Mouse (Mus musculus) embryonic facial prominence, embryonic 11.5 days (tissue): Measurements from ENCODE around the gene Arhgdia. TPM values are rescaled to one million over a fixed set of nuclear protein-coding genes. Genes with fewer than 3 reads are reported as not detected.

Experiments used
- ATAC-seq: fragments of 200-750 bp; cut with Nextera tagmentation; replicated peaks from 2 replicates; pipeline ENCODE4 v1.8.0; 2017; ENCODE audit warnings: low read depth; ENCODE audit not compliant: insufficient number of reproducible peaks, low FRiP score, low TSS enrichment
- DNase-seq: peaks from one replicate; pipeline ENCODE4 v3.0.0-alpha.2; 2015; ENCODE audit warnings: low spot score
- H3K27ac ChIP-seq: fragments of 300-500 bp; sonication (generic); replicated peaks from 2 replicates; pipeline ENCODE4 v1.5.1; 2014; ENCODE audit warnings: mild to moderate bottlenecking, low read depth, low read length, control low read depth
- H3K27me3 ChIP-seq: fragments of 300-500 bp; sonication (generic); 2 replicates; pipeline ENCODE4 v1.6.1; 2014; ENCODE audit warnings: mild to moderate bottlenecking, low read length, moderate library complexity, mixed read lengths; ENCODE audit not compliant: control insufficient read depth, insufficient read depth
- H3K36me3 ChIP-seq: fragments of 300-500 bp; sonication (generic); replicated peaks from 2 replicates; pipeline ENCODE4 v1.6.1; 2014; ENCODE audit warnings: low read depth, mild to moderate bottlenecking, low read length, moderate library complexity, mixed read lengths; ENCODE audit not compliant: control insufficient read depth, insufficient read depth
- H3K4me1 ChIP-seq: fragments of 300-500 bp; sonication (generic); 2 replicates; pipeline ENCODE4 v1.6.1; 2014; ENCODE audit warnings: low read length, mixed read lengths; ENCODE audit not compliant: control insufficient read depth, insufficient read depth
- H3K4me2 ChIP-seq: fragments of 300-500 bp; sonication (generic); 2 replicates; pipeline ENCODE4 v1.6.1; 2014; ENCODE audit warnings: low read depth, mild to moderate bottlenecking, control low read depth, low read length, moderate library complexity
- H3K4me3 ChIP-seq: fragments of 300-500 bp; sonication (generic); 2 replicates; pipeline ENCODE4 v1.5.1; 2014; ENCODE audit warnings: low read depth, low read length, control low read depth
- H3K9ac ChIP-seq: fragments of 300-500 bp; sonication (generic); replicated peaks from 2 replicates; pipeline ENCODE4 v1.6.1; 2014; ENCODE audit warnings: mild to moderate bottlenecking, control low read depth, low read length
- H3K9me3 ChIP-seq: fragments of 300-500 bp; sonication (generic); replicated peaks from 2 replicates; pipeline ENCODE4 v1.6.1; 2016; ENCODE audit warnings: mild to moderate bottlenecking, low read length, inconsistent platforms, mixed read lengths; ENCODE audit not compliant: control insufficient read depth
- WGBS: fragments of 180-500 bp; shearing (Covaris S2); extraction: QIAGEN DNeasy Blood & Tissue Kit; methylation state at CpG from one replicate; pipeline ENCODE4 v1.1.7; 2014; 5-methylcytosine and 5-hydroxymethylcytosine counted together
- polyA plus RNA-seq: library from polyadenylated mRNA; unstranded; fragments of >200 nt; fragmentation: Nextera tagmentation; extraction: Ambion mirVana; gene quantifications from 2 replicates; pipeline ENCODE4 v1.2.1, GENCODE M21; 2014

Arhgdia gene
- polyA plus RNA-seq, 1 experiment from 2014 or later: 511 TPM

DNA sequence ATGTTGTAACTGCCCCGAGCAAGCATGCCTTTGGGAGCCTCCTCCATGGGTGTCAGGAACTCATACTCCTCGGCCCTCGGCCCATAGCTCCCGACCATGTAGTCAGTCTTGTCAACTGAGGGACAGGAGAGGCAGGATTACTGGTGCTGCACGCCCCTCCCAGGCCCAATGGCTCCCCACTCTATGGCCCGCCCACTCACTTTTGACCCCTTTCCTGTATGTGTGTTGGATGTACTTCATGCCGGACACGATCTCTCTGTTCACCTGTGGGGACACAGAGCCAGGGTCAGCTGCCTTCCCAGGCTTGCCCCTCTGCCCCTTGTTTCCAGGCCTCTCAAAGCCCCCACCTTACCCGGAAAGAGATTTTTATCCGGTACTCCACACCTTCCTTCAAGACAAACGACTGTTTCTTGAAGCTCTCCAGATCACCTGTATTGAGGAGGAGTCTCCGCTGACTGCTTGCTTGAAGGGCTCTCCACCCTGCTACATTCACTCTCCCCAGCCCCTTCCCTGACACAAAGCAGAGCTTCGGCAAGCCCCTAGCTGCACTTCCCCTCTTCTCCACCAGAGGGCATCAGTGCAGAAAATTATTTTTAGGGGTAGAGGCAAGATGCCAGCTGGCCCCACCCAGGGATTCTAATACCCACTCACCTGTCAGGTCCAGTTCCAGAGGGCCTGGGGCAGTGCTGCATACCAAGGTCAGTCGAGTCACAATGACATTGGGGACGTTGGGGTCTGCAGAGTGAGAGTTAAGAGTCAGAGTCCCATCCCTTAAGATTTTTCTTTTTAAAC is 1.9 kb downstream of the Arhgdia start:
- H3K9ac ChIP-seq: peak overlapping the region; percentile 95
- WGBS: 61% methylated on average over 15 of the region's 15 CpGs
- peaks cover 3% of the 10 kb centered on the region for H3K9me3 ChIP-seq
- H3K27me3 ChIP-seq: no peaks in the 10 kb centered on the region
- H3K4me1 ChIP-seq: peaks cover 14% of the 10 kb centered on the region
- peak; percentile 93 for DNase-seq
- no peak for ATAC-seq
- peaks cover 17% of the 10 kb centered on the region for H3K36me3 ChIP-seq
- no peak overlapping the region for H3K27ac ChIP-seq
- H3K4me2 ChIP-seq: peak overlapping the region; percentile 90
- peak overlapping the region; percentile 94 for H3K4me3 ChIP-seq

DNA sequence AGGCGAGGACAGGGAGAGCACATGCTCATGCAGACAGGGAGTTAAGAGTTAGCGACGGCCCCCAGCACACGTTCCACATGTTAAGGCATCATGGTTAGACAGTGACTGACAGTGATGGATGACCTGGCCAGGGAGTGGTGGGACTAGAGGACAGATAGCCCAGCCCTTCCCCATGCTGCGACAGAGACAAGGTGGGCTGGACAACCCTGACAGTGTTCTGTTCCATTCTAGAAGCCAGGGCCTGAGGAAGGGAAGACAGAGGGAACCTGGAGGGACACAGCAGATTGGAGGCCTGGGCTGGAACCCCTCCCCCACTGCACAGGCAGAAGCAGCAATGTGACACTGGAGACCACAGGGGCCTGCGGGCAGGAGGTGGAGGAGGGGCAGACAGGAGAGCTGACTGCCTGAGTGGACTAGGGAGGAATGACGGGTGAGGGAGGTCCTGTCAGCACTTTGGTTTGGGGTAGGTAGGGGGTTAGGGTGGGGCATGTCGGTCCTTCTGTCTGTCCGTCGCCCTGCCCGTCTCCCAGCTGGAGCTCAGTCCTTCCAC is 2.7 kb downstream of the Arhgdia start:
- Histone ChIP-seq H3K27ac (no peak overlapping the region), H3K9me3 (no peaks in the 10 kb centered on the region; the same call in 1 of the 2 replicates), H3K4me1 (peaks cover 14% of the 10 kb centered on the region), H3K9ac (peak overlapping the region; percentile 13; the same call in 1 of the 2 replicates), H3K27me3 (no peaks in the 10 kb centered on the region), H3K4me2 (no peak overlapping the region), H3K4me3 (no peak overlapping the region), H3K36me3 (peaks cover 14% of the 10 kb centered on the region)
- 77% methylated on average over 11 of the region's 11 CpGs for whole genome bisulfite sequencing
- no peak for ATAC-seq
- no peak for DNase-seq

DNA sequence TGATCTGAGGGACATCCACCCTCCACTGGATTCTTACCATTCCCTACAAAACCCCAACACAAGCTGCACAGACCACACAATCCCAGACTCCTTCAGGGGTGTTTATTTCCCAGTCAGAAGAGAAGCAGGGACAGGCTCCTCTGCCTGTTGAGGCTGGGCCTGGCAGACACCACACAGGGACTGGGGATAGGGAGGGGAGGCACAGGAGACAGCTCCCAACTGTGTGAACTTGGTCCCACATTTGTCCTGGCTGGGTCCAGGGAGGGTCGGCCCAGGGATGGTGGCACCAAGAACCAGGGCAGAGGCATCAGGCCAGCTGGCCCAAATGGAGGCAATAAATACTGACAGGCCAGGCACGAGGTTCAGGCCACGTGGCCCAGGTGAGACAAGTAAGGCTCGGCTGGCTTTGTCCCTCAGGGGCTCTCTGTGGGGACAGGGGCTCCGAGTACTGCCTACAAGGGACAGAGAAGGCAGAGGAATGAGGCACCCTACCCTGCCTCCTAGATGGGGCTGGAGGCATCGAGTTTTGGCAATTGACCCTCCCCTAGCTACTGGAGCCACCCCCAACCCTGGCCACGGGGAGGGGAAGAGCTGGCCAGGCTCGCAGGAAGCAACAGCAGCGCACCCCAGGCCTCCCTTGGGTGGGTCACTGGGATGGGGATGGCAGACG is 3.3 kb downstream of the Arhgdia start:
- H3K4me2 ChIP-seq: no peak overlapping the region
- no peak overlapping the region for H3K9ac ChIP-seq
- H3K4me1 ChIP-seq: peaks cover 14% of the 10 kb centered on the region
- peaks cover 14% of the 10 kb centered on the region for H3K36me3 ChIP-seq
- no peaks in the 10 kb centered on the region for H3K27me3 ChIP-seq
- 86% methylated on average over 10 of the region's 10 CpGs for WGBS
- ATAC-seq (no peak), DNase-seq (no peak)
- no peak overlapping the region for H3K27ac ChIP-seq
- H3K9me3 ChIP-seq: no peaks in the 10 kb centered on the region
- no peak overlapping the region for H3K4me3 ChIP-seq

DNA sequence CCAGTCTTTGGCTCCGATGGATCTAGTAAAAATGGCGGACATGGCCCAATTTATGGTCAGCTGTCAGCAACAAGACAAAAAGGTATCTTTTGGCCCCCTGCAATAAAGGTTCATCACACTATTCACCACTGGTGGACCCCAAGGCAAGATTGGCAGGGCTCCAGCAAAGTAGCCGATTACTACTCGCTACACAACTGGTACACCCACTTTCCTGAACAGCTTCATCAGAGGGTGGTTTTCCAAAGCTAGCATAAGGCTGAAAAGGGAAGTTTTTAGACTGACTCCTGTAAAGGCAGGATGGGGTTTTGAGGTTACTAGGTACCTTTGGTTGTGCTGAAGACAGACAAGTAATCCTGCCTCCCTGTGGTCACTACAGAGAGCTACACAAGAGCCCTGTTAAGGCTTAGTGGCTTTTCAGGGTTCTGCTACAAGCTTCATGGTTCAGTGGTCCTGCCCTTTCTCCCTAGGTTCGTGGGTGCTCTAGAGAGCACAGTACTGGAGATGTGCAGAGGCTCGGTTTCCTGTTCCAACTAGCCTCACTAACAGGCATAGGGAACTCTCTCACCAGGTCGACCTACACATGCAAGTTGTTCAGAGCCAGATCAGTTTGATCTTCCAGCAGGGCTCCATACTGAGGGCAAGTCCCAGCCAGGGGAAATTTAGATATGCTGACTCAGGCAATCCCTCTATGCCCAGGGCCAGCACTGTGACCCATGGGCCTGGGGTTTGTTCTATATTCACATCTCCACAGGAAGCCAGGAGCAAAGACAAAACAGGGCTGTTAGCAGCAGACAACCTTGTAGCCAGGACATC is 4.0 kb downstream of the Arhgdia start:
- Histone ChIP-seq H3K4me3 (no peak overlapping the region), H3K4me2 (no peak overlapping the region), H3K27ac (no peak overlapping the region), H3K36me3 (peaks cover 14% of the 10 kb centered on the region), H3K9ac (no peak overlapping the region), H3K4me1 (peaks cover 14% of the 10 kb centered on the region), H3K27me3 (no peaks in the 10 kb centered on the region), H3K9me3 (no peaks in the 10 kb centered on the region)
- ATAC-seq (no peak), DNase-seq (no peak)
- 86% methylated on average over 7 of the region's 7 CpGs for WGBS

DNA sequence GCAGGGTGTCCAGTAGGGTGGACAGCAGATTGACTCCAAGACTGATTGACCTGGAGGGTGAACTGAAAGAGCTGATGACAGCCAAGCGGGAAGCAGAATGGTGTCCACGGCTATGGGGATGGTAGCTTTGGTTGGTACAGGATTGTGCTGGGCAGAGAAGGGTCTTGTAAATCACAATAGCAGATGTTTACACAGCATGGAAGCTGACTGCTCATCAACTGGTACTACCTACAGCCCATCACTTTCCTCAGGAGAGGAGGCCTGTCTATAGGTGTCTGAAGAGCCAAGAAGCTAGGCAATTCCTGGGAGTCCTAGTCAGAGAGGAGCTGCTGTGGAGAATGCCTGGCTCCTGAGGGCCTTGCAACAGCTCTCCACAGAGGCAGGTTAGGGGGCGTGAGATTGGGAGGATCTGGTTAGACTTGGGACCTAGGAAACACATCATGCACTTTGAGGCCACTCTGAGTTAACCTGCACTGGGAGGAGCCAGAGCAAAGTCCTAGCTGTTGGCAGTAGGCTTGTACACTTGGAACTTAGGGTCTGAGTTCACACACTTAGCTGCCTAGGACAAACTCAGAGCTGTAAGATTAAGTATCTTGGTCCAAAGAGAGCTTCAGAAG is 5.0 kb downstream of the Arhgdia start:
- peaks cover 14% of the 10 kb centered on the region for H3K36me3 ChIP-seq
- ATAC-seq (no peak), DNase-seq (no peak)
- peaks cover 14% of the 10 kb centered on the region for H3K4me1 ChIP-seq
- H3K9me3 ChIP-seq: no peaks in the 10 kb centered on the region
- H3K9ac ChIP-seq: no peak overlapping the region
- 82% methylated on average over 3 of the region's 3 CpGs for WGBS
- H3K4me3 ChIP-seq: no peak overlapping the region
- no peak overlapping the region for H3K27ac ChIP-seq
- no peak overlapping the region for H3K4me2 ChIP-seq
- no peaks in the 10 kb centered on the region for H3K27me3 ChIP-seq

DNA sequence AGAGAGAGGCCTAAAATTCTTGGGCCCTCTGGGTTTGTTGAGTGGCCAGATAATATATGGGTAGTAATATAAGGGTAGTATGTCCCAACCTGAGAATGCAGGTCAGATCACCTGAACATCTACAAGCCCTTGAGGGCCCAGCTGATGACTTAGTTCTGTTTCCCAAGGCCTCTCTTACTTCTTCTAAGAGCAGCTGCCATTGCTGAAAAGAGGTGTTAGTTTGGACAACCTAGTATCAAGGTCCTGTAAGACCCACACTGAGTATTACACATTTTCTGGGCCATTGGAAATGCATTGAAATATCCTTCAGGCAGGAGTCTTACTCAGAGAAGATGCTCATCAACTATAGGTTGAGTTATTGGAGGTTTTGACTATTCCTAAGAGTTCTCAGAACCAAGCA is 5.5 kb downstream of the Arhgdia start:
- DNase-seq: no peak
- no peak overlapping the region for H3K4me3 ChIP-seq
- H3K36me3 ChIP-seq: peaks cover 18% of the 10 kb centered on the region
- ATAC-seq: no peak
- no peaks in the 10 kb centered on the region for H3K9me3 ChIP-seq
- no peaks in the 10 kb centered on the region for H3K27me3 ChIP-seq
- H3K4me1 ChIP-seq: peaks cover 17% of the 10 kb centered on the region
- no peak overlapping the region for H3K4me2 ChIP-seq
- H3K9ac ChIP-seq: no peak overlapping the region
- H3K27ac ChIP-seq: no peak overlapping the region

DNA sequence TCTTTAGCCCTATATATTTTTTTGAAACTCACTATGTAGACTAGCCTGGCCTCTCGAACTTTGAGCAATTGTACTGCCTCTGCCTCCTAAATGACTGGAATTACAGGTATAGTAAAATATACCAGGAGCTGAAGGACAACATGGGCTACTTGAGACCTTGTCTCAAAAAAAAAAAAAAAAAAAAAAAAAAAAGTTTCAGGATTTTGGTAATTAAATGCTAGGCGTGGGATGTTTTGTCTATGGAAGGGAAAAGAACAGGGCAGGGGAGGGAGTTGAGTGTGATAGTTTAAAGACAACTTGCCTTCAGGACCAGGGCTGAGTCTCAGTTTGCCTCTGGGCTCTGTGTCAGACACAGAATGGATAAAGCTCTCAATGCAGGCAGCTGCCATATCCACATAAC is 6.4 kb downstream of the Arhgdia start:
- no peak overlapping the region for H3K27ac ChIP-seq
- peaks cover 13% of the 10 kb centered on the region for H3K4me1 ChIP-seq
- no peaks in the 10 kb centered on the region for H3K27me3 ChIP-seq
- ATAC-seq (no peak), DNase-seq (no peak)
- no peaks in the 10 kb centered on the region for H3K9me3 ChIP-seq
- peak overlapping the region; percentile 18; the same call in 1 of the 2 replicates for H3K9ac ChIP-seq
- WGBS: 80% methylated on average over 2 of the region's 2 CpGs
- peaks cover 25% of the 10 kb centered on the region for H3K36me3 ChIP-seq
- H3K4me3 ChIP-seq: no peak overlapping the region
- H3K4me2 ChIP-seq: no peak overlapping the region
